Mouse (Mus musculus) megakaryocyte, embryonic 14.5 days (primary cell): Measurements from ENCODE around the gene Lhfp. TPM values are rescaled to one million over a fixed set of nuclear protein-coding genes. Genes with fewer than 3 reads are reported as not detected.
A peak's percentile ranks its signal among the peaks of the same experiment; 100 is the strongest.

Source experiments
- H3K27me3 ChIP-seq: replicated peaks from 2 replicates; pipeline ENCODE3; 2012; ENCODE audit warnings: inconsistent platforms
- H3K36me3 ChIP-seq: replicated peaks from 2 replicates; pipeline ENCODE3; 2012; ENCODE audit warnings: low read length, inconsistent platforms, mixed read lengths
- H3K4me1 ChIP-seq: 2 replicates; pipeline ENCODE4 v1.6.1; 2012; ENCODE audit warnings: inconsistent platforms
- H3K4me3 ChIP-seq: replicated peaks from 2 replicates; pipeline ENCODE3; 2012; ENCODE audit warnings: moderate library complexity, mild to moderate bottlenecking, inconsistent platforms
- H3K9me3 ChIP-seq: 2 replicates; pipeline ENCODE4 v1.6.1; 2012; ENCODE audit warnings: inconsistent platforms
- FLI1 ChIP-seq: IDR thresholded peaks from 2 replicates; pipeline ENCODE4 v1.6.1; 2012; ENCODE audit warnings: low read length, inconsistent platforms, mixed read lengths
- GATA1 ChIP-seq: IDR thresholded peaks from 3 replicates; pipeline ENCODE4 v1.6.1; 2012; ENCODE audit warnings: mixed read lengths, low read length, inconsistent platforms, borderline replicate concordance
- polyA plus RNA-seq: library from polyadenylated mRNA; stranded (reverse); fragments of >175 nt; gene quantifications from 2 replicates; pipeline ENCODE4 v1.2.3, GENCODE M21; 2012; ENCODE audit warnings: low replicate concordance; ENCODE audit not compliant: insufficient read depth

Lhfp gene
- 1.0 TPM in 1 of 2 replicates, not detected in the other for polyA plus RNA-seq

GRCm38 (mm10) chr3:53041411-53042239 is at the start of gene Lhfp:
TSS of gene Lhfp (plus strand) at chr3:53041528.
- peaks cover 37% of the 10 kb centered on the region for H3K4me1 ChIP-seq
- H3K4me3 ChIP-seq = peak within 1 kb of the TSS; percentile 92
- no peaks in the 10 kb centered on the region for H3K36me3 ChIP-seq
- peaks cover 60% of the 10 kb centered on the region for H3K27me3 ChIP-seq
- TF ChIP-seq GATA1 (no peak), FLI1 (no peak)
- H3K9me3 ChIP-seq = 0 out of 2 replicates have a peak, but pooled peaks cover 4% of the 10 kb centered on the region

DNA sequence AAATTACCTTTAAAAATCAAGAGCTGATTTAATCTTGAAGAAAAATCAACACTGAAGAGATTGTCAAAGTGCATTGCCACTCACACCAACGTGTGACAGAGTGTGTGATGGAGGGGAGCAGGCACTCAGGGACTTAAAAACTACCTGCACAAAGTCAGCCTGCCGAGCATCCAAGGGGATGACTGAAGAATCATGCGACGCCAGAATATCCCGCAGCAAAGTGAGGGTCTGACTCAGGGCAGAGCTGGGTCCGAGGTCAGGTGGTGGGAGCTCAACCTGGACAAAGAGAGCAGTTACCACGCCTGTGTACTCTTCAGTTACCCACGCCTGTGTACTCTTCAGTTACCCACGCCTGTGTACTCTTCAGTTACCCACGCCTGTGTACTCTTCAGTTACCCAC is 48.0 kb upstream of the Lhfp start:
- H3K9me3 ChIP-seq = no peaks in the 10 kb centered on the region
- H3K27me3 ChIP-seq = no peaks in the 10 kb centered on the region
- H3K4me3 ChIP-seq = no peak overlapping the region
- H3K36me3 ChIP-seq = peaks cover 93% of the 10 kb centered on the region
- TF ChIP-seq GATA1 (no peak), FLI1 (no peak)
- H3K4me1 ChIP-seq = peaks cover 9% of the 10 kb centered on the region

DNA sequence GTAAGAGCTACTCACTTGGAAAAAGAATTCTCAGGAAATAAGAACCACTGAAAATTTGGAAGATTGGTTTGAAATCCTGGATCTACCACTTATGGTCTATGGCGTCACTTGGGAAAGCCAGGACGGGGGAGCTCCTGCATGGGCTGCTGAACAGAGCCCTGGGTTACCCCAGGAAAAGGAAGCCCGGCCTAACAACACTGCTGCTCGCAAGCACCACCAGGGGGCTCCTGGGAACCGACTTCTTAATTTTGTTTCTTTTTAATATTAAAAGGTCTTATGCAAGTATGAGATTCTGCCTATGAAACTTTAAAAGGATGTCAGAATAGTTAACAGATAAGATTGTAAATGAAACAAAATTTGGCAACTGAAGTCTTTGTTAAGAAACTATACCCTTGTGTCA is 46.7 kb upstream of the Lhfp start:
- Histone ChIP-seq H3K4me3 (no peak overlapping the region), H3K4me1 (peaks cover 15% of the 10 kb centered on the region), H3K27me3 (no peaks in the 10 kb centered on the region), H3K9me3 (no peaks in the 10 kb centered on the region), H3K36me3 (peaks cover 93% of the 10 kb centered on the region)
- no peak for TF ChIP-seq GATA1
- TF ChIP-seq FLI1 = no peak

GRCm38 (mm10) chr3:52996635-52997034 is 44.7 kb upstream of the Lhfp start:
- H3K27me3 ChIP-seq = no peaks in the 10 kb centered on the region
- H3K9me3 ChIP-seq = no peaks in the 10 kb centered on the region
- H3K4me1 ChIP-seq = peaks cover 7% of the 10 kb centered on the region
- peaks cover 93% of the 10 kb centered on the region for H3K36me3 ChIP-seq
- TF ChIP-seq FLI1 = no peak
- no peak for TF ChIP-seq GATA1
- no peak overlapping the region for H3K4me3 ChIP-seq

- H3K27me3 ChIP-seq = no peaks in the 10 kb centered on the region
- TF ChIP-seq GATA1 (no peak), FLI1 (no peak)
- no peak overlapping the region for H3K4me3 ChIP-seq
- peaks cover 5% of the 10 kb centered on the region for H3K4me1 ChIP-seq
- H3K9me3 ChIP-seq = no peaks in the 10 kb centered on the region
- H3K36me3 ChIP-seq = peaks cover 94% of the 10 kb centered on the region
These were observed 43.9 kb upstream of the Lhfp start for GRCm38 (mm10) chr3:52997381-52997780.

DNA sequence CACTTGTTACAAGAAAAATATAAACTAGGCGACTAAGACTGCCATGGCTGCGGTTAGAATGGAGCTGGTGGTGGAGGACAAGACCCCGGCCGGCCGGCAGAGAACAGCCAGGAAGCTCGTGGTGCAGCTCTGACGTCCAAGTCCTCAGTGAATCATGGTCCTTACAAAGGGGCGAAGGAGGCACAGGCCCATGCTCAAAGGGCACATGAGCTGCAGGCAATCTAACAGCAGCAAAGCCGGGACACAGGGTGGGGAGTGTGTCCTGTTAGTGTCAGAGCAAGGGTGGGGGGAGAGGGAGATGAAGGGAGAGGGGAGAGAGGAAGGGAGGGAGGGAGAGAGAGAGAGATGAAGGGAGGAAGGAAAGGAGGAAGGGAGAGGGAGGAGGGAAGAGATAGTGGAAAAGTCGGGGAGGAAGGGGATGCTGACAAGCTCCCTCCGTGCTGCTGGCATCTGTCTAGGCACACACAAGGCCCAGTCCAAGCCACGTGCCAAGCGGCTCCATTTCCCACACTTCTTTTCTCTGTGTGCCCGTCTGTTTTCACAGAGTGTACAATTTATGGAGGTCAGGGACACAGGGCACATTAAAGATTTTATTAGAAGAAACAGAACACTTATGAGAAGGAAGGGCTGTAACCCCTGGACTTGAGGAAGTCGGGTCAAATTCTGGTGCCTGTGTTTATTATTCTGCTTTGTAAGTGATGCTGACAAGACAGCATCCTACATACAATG is 42.1 kb upstream of the Lhfp start:
- Histone ChIP-seq H3K36me3 (peaks cover 93% of the 10 kb centered on the region), H3K4me3 (no peak overlapping the region), H3K4me1 (peaks cover 5% of the 10 kb centered on the region), H3K27me3 (no peaks in the 10 kb centered on the region), H3K9me3 (no peaks in the 10 kb centered on the region)
- no peak for TF ChIP-seq GATA1
- TF ChIP-seq FLI1 = no peak

- Histone ChIP-seq H3K4me1 (peaks cover 14% of the 10 kb centered on the region), H3K36me3 (peaks cover 96% of the 10 kb centered on the region), H3K9me3 (no peaks in the 10 kb centered on the region), H3K4me3 (no peak overlapping the region), H3K27me3 (no peaks in the 10 kb centered on the region)
- no peak for TF ChIP-seq FLI1
- TF ChIP-seq GATA1 = no peak
These were observed 41.3 kb upstream of the Lhfp start for GRCm38 (mm10) chr3:52999996-53000395.

DNA sequence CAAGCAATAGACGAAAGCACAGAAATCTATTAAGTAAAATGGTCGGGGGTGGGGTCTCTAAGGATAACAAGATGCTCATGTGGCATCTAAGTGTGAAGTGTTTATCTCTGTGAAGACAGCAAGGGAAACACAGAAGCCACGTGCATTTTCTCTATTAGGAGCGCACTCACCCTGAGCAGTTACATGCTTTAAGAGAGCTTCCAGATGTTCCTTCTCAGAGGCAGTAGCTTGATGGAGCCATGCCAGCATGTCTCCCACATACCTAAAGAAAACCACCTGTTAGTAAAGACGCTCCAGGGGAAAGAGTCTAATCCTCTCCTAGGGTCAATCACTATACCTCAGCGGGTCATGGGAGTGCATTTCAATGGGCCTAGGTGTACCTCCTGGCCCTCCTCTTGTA is 39.3 kb upstream of the Lhfp start:
- TF ChIP-seq GATA1 (no peak), FLI1 (no peak)
- Histone ChIP-seq H3K27me3 (no peaks in the 10 kb centered on the region), H3K36me3 (peaks cover 96% of the 10 kb centered on the region), H3K4me1 (peaks cover 15% of the 10 kb centered on the region), H3K9me3 (no peaks in the 10 kb centered on the region), H3K4me3 (no peak overlapping the region)

DNA sequence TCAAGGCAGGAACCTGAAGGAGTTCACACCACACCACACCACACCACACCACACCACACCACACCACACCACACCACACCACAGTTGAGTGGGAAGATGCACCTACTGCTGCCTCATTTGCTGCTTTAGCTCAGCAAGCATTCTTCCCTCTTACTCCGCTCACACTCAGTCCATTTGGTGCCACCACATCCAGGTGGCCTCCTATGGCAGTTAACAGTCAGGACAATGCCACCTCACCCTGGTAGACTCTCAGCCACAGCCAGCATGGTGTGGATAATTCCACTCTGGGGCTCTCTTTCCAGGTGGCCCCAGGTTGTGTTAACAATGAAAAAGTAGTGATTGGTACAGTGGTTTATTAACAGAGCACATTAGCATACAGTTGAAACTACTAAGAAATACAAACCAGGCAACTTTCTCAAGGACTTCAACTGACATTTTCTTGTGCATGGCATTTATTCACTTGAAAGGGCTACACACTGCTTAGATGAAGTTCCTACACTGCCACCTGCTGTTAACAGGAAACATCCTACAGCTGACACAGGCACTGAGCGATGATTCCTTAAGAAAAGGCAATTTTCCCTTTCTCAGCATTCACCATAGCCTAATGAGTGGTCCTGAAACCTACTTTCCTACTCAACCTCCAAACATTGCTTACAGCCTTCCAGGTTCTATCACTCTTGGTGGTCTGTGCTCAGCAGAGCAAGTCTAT is 36.8 kb upstream of the Lhfp start:
- TF ChIP-seq FLI1 (no peak), GATA1 (no peak)
- no peaks in the 10 kb centered on the region for H3K27me3 ChIP-seq
- H3K4me3 ChIP-seq = no peak overlapping the region
- H3K9me3 ChIP-seq = no peaks in the 10 kb centered on the region
- peaks cover 96% of the 10 kb centered on the region for H3K36me3 ChIP-seq
- peaks cover 9% of the 10 kb centered on the region for H3K4me1 ChIP-seq

DNA sequence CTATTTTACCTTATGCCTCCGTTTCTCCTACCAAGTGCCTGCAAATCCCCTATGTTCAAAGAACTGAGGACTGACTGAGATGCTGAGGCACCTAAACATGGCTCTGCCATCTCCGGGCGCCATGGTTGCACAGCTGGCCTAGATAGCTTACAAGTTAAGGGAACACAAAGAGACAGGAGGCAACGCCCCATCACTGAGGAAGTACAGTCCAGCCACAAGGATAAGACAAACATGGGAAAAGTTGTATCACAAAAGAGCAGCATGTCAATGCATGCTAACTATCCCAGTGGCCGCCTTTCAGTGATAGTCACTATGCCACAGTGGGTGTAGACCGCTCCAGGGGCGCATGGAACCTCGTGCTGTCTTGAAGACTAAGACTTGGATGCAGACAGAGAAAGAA is 33.9 kb upstream of the Lhfp start:
- TF ChIP-seq FLI1 (no peak), GATA1 (no peak)
- H3K36me3 ChIP-seq = peaks cover 96% of the 10 kb centered on the region
- H3K27me3 ChIP-seq = no peaks in the 10 kb centered on the region
- no peaks in the 10 kb centered on the region for H3K9me3 ChIP-seq
- peaks cover 9% of the 10 kb centered on the region for H3K4me1 ChIP-seq
- H3K4me3 ChIP-seq = no peak overlapping the region
